Mouse (Mus musculus): Measurements from ENCODE around the gene Ugt1a7c.

- no peak for TF ChIP-seq CTCF (IDR thresholded peaks at IDR 0.05; ENCODE audit: extremely low read depth, insufficient read depth, low read length)
- TF ChIP-seq POLR2A (IDR thresholded peaks at IDR 0.05; ENCODE audit: extremely low read depth, insufficient read depth, low read length) = no peak
These were observed 141.1 kb downstream of the Ugt1a7c start for GRCm38 (mm10) chr1:88235894-88236415.
